Mouse (Mus musculus) liver, embryonic 14.5 days (tissue): Measurements from ENCODE around the gene Smyd1.

Experiments
- CTCF ChIP-seq: IDR thresholded peaks from 2 replicates; pipeline ENCODE4 v1.5.1; 2016; ENCODE audit warnings: antibody characterized with exemption, low read depth, control low read depth
- EP300 ChIP-seq: IDR thresholded peaks from 2 replicates; pipeline ENCODE4 v1.6.1; 2016; ENCODE audit warnings: antibody characterized with exemption, low read depth

GRCm38 (mm10) chr6:71298751-71299150, 23.3 kb downstream of the Smyd1 start:
- TF ChIP-seq CTCF (peak; percentile 73), EP300 (no peak)
